Mouse (Mus musculus): Measurements from ENCODE around the gene Ccng2. TPM values are rescaled to one million over a fixed set of nuclear protein-coding genes. Genes with fewer than 3 reads are reported as not detected.
A peak's percentile ranks its signal among the peaks of the same experiment; 100 is the strongest.

The Ccng2 gene
- total RNA-seq (2015) (103 TPM in 2 replicates), total RNA-seq (2017) (104 TPM in 2 replicates)

DNA sequence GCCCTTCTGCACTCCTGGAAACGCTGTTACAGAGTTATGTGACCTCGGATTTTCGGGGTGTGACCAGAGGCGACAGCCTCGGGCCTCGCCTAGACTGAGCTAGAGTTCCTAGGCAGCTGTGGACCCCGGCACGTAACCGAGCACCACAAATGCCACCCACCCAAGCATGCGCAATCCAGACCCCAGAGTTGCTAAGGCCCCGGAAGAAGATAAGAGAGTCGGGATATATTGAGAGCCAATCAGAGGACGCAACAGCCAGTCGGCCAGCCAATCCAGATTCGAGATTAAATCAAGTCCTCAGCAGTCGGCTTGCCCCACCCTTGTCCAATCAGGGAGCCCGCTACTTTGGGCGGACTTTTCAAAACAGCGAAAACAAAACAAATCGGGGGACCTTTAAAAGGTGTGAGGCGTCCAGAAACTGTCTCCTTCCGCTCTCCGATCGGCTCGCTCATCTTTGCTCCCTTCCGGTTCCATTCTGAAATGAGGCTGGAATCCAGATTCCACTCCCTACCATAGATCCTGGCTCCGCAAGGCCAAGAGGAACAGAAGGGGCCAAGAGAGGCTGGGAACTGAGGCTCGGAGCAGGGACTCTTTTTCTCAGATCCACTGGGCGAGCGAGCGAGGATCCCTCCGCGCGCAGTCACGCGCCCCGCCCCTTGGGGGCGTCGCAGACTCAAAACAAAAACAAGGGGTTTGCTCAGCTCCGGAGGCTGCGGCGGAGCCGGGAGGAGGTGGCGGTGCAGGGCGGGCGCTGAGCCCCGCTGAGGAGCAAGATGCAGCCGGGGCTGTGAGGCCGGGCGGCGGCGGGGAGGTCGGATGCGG, at the start of gene Ccng2:
Ccng2 (plus strand) TSS at position 375 of the 822 bp plus-strand sequence.
- peak; percentile 69 for ATAC-seq (ENCODE audit: poor library complexity, severe bottlenecking)

DNA sequence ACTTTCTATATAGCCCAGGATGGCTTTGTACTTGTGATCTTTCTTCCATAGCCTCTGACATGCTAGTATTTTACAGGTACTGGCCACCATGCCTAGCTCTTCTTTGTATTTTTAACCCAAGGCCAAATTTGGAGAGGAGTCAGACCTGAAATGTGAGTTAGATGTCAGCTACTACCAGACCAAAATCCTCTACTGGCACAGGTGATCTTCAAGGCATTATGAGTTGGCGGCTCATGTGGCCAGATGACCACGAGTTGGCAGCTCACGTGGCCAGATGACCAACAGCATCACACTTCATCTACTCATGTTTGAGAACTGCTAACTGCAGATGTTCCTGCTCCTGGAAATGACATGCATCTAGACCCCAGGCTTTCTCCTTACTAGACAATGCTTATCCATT, 48.7 kb upstream of the Ccng2 start:
- no peak for ATAC-seq (ENCODE audit: poor library complexity, severe bottlenecking)

DNA sequence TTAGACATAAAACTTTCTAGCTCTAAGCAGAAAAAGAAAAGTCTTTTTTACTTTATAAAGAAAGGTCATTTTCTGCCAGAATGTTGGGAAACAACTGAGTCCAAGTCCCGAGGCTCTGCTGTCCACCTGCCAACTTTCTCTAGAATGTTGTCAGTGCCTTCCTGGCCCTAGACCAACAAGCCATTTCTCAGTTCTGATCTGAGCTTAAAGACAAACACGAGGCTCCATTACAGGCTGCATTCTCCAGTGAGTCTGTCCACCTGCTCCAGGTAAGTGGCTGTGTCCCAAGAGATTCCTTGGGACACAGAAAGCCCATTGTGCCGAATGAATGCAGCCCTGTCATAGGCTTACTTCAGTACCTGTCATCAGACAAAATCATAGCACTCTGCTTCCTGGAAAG, 45.4 kb upstream of the Ccng2 start:
- no peak for ATAC-seq (ENCODE audit: poor library complexity, severe bottlenecking)

DNA sequence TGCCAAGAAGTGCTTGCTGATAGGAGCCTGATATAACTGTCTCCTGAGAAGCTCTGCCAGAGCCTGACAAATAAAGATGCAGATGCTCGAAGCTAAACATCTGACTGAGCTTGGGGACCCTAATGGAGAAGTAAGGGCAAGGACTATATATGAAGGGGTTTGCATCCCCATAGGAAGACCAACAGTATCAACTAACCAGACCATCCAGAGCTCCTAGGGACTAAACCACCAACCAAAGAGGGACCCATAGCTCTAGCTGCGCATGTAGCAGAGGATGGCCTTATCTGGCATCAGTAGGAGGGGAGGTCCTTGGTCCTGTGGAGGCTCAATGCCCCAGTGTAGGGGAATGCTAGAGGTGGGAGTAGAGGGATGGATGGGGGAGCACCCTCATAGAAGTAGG, 42.5 kb upstream of the Ccng2 start:
- ATAC-seq (ENCODE audit: poor library complexity, severe bottlenecking): no peak

DNA sequence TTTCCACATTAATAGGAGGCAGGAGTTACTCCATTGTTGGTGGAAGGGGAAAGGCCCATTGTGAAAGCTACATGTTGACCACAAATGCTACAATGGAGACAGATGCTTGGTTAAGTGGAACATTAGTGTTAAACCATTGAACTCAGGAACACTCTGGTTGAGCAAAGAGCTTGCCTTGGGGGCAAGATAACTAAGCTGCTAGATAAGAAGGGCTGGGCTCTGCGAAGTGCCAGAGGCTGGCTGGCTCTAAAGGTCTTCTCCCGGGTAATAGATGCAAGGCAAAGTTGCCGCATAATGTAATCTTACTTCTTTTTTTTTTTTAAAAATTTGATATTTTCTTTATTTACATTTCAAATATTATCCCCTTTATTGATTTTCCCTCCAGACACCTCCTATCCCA, 39.9 kb upstream of the Ccng2 start:
- ATAC-seq (ENCODE audit: poor library complexity, severe bottlenecking): no peak

DNA sequence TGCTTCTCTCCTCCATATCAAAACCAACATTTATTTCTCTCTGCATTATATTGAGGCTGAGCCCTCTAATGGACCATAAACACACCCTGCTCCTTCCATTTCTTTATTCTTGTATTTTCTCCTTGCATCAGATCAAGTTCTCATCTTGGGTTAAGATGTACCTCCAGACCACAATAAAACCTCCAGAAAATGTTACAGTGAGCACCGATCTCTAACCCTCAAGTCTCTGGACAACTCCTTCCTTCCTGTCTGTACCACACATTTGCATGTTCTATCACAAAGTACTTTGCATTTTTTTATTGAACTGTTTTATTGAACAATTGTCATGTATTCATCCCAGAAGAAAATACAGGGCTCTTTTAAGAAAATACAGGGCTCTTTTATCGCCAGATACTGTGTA, 37.5 kb upstream of the Ccng2 start:
- ATAC-seq (ENCODE audit: poor library complexity, severe bottlenecking): no peak

DNA sequence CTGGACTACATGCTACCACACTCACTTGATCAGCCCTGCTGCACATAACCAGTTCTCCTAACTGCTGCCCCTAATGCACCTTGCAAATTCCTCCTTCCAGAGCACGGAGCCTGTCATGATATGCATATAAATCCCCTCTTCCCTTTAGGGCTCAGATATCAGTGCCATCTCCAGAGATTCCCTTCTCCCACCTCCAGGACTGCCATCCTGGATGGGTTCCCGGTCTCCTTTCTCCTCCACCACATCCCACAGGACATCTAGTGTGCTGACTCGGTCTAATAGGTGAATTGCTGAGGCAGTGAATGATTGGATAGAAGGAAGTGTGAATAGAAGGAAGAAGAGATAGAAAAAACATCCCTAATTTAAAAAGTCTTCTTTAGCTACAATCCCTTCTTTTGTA, 35.3 kb upstream of the Ccng2 start:
- ATAC-seq (ENCODE audit: poor library complexity, severe bottlenecking): no peak

DNA sequence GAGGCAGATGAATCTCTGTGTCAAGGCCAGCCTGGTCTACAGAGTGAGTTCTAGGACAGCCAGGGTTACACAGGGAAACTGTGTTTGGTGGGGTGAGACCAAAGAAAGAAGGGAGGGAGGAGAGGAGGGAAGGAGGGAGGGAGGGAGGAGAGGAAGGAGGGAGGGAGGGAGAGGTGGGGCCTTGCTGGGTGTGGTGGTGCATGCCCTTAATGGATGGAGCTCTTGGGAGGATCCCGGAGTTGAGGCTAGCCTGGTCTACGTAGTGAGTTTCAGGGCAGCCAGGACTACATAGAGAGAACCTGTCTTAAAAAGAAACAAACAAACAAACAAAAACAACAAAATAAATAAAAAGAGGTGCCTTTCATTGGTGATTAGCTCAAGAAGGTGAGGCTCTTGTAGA, 34.2 kb upstream of the Ccng2 start:
- ATAC-seq (ENCODE audit: poor library complexity, severe bottlenecking): no peak

DNA sequence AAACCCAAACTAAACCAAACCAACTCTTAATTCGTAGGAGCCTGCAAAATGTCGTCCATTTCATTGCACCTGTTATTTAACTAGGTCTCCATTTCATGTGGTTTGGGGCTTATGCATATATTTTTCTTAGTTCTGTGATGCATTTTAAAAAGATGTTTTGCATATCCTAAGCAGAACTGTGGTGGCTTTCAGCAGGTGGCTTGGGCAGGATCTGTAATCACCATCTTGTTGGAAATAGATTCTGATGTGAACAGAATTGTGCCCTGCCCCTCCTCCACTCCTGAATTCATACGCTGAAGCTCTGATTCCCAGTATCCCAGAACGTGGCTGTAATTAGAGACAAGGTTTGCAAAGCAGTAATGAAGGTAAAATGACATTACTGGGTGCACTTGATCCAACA, 32.9 kb upstream of the Ccng2 start:
- no peak for ATAC-seq (ENCODE audit: poor library complexity, severe bottlenecking)

DNA sequence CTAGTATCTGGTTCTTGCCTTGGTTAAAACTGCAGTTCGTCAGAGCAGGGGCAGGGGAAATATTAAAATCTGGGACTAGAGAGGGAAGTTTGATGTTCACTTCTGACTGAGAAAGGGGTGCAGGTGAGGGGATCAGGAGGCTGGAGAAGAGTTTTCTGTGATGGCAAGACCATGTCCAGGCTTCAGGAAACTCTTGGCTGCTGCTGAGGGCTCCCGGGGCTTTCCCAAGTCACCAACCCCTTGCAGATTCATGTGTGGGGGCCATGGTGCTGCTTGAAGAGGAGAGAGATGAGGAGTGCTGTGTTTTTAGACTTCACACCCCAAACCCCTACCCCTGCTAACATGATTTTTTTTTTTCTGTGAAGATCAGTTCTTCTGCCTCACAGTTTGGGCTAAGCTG, 32.5 kb upstream of the Ccng2 start:
- ATAC-seq (ENCODE audit: poor library complexity, severe bottlenecking): no peak

DNA sequence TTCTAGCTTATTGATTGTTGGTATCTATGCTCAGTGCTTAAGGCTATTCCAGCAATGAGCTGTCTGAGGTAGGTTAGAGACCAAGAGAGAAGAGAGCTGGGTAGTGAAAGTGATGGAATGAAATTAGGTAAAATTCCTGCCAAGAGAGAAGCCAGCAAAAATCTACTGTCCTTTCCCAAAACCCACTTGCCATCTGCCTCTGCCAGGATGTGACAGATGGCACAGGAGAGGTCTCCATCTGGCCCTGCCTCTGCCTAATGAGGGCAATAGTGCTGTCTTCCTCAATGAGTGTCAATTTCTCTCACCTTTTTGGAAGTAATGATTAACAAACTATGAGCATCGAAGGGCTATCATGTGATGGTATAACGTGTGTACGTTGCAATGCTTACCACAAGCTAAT, 31.2 kb upstream of the Ccng2 start:
- ATAC-seq (ENCODE audit: poor library complexity, severe bottlenecking): no peak

DNA sequence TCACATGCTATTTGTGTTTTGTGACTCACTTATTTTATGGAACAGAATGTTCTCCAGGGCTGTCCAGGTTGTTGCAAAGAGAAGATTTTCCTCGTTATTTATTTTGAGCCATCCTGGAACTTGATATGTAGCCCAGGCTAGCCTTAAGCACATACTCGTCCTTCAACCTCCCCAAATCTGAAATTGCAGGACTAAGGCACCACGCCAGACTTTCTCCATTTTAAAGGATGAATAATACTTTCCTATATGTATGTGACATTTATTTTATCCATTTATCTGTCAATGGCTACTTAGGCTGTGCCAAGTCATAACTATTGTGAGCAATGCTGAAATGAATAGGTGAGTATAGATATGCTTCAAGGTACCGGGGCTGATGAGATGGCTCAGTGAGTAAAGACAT, 30.5 kb upstream of the Ccng2 start:
- ATAC-seq (ENCODE audit: poor library complexity, severe bottlenecking): no peak

DNA sequence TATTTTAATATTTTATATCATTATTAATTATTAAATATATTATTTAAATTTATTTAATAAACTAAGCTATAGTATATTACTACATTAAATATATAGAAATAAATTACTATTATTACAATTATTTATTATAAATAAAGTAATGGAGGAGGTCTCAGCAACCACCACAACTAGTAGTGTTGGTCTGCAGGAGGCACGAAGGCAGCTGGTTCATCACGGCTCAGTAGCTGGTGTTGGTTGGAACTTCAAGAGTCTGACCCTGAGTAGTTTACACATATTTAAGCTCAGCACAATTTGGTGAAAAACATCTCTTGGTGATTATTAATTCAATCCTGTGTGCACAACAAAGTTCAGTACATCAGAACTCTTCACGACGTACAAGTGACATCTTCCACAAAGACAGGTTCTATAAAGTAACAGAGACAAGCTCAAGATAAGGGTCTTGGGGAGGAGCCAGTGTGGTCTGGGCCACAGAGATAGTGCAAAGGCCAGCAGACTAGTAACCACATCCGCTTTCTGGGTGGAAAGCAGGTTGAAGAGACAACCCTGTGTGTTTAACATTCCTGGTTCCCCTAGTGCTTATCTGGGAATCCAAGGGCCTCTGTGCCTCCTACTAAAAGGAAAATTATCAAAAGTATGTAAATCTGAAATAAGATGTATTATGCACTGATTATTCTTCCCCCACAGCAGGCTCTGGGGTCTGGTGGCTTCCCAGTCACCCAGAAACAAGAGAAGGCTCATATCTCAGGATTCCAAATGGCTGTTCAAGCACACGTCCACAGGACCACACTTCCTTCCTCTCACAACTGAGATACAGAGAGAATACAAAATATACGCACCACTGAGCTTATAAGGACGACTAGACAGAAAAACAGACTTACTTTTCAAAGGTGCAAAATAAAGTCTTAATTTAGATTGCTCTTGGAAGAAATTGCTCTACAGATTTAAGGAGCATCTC, 27.2 kb upstream of the Ccng2 start:
- peak; percentile 98 for ATAC-seq (ENCODE audit: poor library complexity, severe bottlenecking)

DNA sequence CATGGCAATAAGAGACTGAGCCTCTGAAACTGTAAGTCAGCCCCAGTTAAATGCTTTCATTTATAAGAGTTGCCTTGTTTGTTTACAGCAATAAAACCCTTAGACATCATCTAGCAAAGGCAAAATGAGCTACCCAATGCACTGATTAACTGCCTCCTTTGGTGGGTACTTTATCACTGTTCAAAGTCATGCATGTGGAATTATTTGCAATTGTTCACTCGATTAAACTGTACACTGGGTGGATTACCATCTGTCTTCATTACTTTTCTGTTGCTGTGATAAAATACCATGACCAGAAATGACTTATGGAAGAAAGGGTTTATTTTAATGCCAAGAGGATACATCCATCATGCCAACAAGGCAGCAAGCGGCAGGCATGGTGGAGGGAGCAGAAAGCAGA, 21.8 kb upstream of the Ccng2 start:
- no peak for ATAC-seq (ENCODE audit: poor library complexity, severe bottlenecking)

DNA sequence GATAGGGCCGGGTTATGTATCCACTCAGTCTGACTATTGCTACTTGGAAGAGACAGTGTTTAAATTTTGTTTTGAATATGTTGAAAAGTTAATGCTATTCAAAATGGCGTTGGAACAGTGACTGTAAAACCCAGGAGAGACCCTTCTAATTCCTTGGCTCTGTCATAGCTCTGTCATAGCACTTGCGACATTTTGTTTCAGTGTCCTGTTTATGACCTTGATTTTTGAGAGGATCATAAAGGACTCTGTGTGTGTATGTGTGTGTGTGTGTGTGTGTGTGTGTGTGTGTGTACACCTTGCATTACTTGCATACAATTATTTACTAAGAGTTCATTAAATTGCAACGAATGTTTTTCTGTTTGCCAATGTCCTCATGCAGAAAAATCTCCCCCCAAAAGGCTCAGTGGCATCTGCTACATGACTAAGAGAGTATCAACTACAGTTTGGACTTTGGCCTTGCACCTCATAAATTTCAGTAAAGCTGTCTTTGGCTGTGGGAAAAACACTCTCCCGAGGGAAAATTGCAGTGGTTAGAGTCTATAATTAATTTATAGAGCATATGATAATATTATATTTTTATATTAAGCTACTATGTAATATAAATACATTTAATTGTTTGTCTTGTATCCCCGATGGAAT, 17.0 kb upstream of the Ccng2 start:
- ATAC-seq (ENCODE audit: poor library complexity, severe bottlenecking): no peak

DNA sequence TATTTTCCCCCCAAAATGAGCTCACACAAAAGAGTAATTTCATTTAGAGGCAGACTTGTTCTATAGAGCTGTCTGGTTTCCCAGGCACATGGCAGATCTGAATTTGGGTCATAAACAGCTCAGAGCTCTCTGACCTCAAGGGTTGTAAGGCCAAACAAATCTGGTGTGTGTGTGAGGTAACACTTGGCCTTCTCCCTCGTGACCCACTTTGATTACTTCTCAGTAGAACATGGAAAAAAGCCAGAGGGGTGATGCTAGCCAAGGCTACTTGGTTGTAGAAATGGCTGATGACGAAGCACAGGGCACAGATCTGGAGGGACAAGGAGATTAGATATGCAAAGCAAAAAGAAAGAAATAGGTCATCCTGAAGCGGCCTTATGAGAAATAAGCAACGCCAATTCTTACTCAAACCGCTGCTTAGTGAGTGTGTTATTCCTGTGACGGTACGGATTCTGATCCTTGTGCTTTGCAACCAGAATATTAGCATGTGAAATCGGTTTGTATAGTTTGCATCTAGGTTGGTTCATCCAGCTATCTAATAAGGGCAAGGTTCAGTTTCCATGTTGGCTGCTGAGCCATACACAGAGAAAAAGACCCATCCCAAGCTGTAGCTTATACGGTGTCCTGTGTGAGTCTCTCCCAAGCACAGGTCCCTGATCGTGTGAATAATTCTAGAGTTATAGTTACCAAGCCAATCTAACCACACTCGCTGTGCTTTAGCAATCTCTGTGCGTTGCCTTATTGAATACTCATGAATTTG, 15.9 kb upstream of the Ccng2 start:
- no peak for ATAC-seq (ENCODE audit: poor library complexity, severe bottlenecking)

DNA sequence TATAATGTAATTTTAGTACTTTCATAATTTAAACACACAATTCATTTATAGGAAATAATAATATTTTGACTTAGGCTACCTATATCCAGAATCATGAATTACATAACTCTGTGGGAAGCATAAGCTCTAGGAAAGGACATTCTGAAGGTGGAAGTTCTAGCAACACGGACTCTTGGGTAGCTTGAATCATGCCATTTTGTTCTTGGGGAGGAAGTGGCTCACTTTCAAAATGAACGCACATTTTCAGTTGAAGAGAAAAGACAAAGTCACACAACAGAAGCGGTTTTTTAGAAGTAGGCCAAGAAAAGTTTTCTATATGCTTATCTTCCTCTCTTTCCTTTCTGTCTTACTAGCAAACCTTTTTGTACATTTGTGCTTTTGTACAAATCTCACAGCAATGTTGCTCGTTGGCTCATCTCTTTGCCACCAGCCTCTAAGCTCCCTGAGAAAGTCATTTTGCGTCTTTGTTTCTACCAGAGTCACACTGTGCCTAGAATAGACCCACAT, 11.2 kb upstream of the Ccng2 start:
- ATAC-seq (ENCODE audit: poor library complexity, severe bottlenecking): no peak

DNA sequence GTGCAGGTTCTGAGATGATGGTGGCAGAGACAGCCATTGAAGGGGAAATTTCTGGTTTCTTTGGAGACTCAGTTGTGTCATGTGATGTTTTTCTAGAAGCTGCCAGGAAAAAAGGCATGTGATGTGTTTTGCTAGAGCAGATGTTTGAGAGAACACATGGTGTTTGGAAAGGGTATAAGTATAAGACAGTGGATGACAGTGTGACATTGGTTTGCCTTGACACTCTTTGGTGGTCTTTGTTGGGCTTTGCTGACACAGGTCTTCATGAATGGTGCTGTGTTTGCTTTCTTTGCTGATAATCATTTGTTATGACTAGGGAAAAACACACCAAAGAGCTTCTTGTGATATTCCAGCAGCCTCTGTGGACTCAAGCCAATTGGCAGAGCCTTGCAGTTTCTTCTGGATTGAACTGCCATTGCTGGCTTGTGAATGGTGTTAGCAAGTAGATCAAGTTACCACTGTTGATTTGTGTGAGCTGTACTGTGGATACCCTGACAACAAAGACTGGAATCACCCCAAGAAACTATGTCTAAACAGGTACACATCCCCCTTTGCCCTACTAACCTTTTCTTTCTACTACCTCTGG, 10.1 kb upstream of the Ccng2 start:
- no peak for ATAC-seq (ENCODE audit: poor library complexity, severe bottlenecking)

DNA sequence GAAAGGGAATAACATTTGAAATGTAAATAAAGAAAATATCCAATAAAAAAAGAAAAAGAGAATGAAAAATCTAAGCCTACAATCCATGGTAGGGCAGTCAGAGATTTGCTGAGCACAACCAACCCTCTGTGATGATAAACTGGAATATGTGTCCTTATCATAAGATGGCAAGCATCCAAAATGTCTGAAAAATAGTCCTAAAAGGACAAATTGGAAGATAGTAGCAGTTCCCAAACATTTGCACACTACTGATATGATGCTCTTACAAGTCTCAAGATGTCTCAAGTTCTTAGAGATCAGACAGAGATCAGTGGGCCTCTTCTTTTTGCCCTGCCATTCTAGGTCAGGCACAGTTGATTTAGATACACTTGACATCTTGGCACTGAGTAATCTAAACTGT, 7.7 kb upstream of the Ccng2 start:
- no peak for ATAC-seq (ENCODE audit: poor library complexity, severe bottlenecking)

DNA sequence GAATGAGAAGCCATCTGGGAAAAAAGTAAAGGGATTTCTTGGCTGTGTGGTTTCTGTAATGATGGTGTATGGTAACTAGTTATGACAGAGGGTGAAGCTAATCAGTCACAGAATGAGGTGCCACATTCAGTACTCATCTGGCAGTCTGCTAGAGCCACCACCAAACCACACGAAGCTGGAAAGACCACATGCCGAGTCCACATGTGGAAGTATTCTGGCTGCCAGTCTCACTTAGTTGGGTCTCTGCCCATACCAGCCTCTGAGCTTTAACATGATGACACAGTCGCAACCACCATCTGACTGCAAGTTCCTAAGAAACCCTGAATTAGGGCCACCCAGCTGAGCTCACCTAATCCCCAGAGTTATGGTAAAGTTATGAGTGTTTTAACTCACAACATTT, 6.1 kb upstream of the Ccng2 start:
- ATAC-seq (ENCODE audit: poor library complexity, severe bottlenecking): no peak

Measured in megakaryocyte, adult 5-6 weeks (primary cell).